Mouse (Mus musculus) forebrain, embryonic 13.5 days (tissue): Measurements from ENCODE around the gene Aspscr1. TPM values are rescaled to one million over a fixed set of nuclear protein-coding genes. Genes with fewer than 3 reads are reported as not detected.

ENCODE experiments used
- ATAC-seq: fragments of 200-750 bp; cut with Nextera tagmentation; 2 replicates; pipeline ENCODE4 v1.8.0; 2017
- H3K27ac ChIP-seq: fragments of 300-500 bp; sonication (generic); 2 replicates; pipeline ENCODE4 v1.5.1; 2015; ENCODE audit warnings: inconsistent platforms, mild to moderate bottlenecking, moderate library complexity
- H3K27me3 ChIP-seq: fragments of 300-500 bp; sonication (generic); 2 replicates; pipeline ENCODE4 v1.6.1; 2015; ENCODE audit warnings: mild to moderate bottlenecking, inconsistent platforms
- H3K36me3 ChIP-seq: fragments of 300-500 bp; sonication (generic); 2 replicates; pipeline ENCODE4 v1.6.1; 2015; ENCODE audit warnings: mild to moderate bottlenecking, inconsistent platforms; ENCODE audit not compliant: poor library complexity, severe bottlenecking
- H3K4me1 ChIP-seq: fragments of 300-500 bp; sonication (generic); 2 replicates; pipeline ENCODE4 v1.6.1; 2015; ENCODE audit warnings: inconsistent platforms
- H3K4me2 ChIP-seq: fragments of 300-500 bp; sonication (generic); 2 replicates; pipeline ENCODE4 v1.6.1; 2015; ENCODE audit warnings: inconsistent platforms, mild to moderate bottlenecking, moderate library complexity
- H3K4me3 ChIP-seq: fragments of 300-500 bp; sonication (generic); 2 replicates; pipeline ENCODE4 v1.5.1; 2015; ENCODE audit warnings: mild to moderate bottlenecking, inconsistent platforms
- H3K9ac ChIP-seq: fragments of 300-500 bp; sonication (generic); 2 replicates; pipeline ENCODE4 v1.6.1; 2015; ENCODE audit warnings: mild to moderate bottlenecking, inconsistent platforms
- H3K9me3 ChIP-seq: fragments of 300-500 bp; sonication (generic); replicated peaks from 2 replicates; pipeline ENCODE4 v1.6.1; 2016; ENCODE audit warnings: inconsistent platforms
- WGBS: fragments of 180-500 bp; shearing (Covaris S2); methylation state at CpG from one replicate; pipeline ENCODE4 v1.1.7; 2015; 5-methylcytosine and 5-hydroxymethylcytosine counted together
- microRNA-seq: library from miRNA; unstranded; fragments of <30 nt; microRNA quantifications from one replicate; pipeline ENCODE4, GENCODE M21; 2016
- polyA plus RNA-seq: library from polyadenylated mRNA; unstranded; fragments of >200 nt; fragmentation: Nextera tagmentation; extraction: Ambion mirVana; gene quantifications from 2 replicates; pipeline ENCODE4 v1.2.1, GENCODE M21; 2015

Aspscr1 gene
- polyA plus RNA-seq, 1 experiment from 2014 or later, result 142 TPM

DNA sequence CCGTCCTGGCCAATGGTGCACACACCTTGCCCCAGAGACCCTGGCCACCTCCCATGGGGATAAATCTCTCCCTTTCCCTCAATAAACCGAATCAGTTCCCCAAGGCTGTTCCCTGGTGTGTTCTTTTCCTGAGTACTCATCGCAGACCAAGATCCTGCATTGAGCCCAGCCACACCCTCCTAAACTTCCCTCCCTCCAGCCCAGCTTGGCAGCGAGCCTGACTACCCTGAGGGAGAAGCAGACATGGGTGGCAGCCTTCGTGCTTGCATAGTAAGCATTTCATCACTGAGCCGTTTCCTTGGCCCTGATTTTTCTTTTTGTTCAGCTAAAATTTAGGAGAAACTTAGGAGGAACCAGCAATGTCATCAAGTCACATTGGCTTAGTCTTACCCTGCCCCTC, 60.7 kb downstream of the Aspscr1 start:
- Histone ChIP-seq H3K27me3 (peaks cover 11% of the 10 kb centered on the region), H3K9me3 (no peaks in the 10 kb centered on the region), H3K4me1 (peaks cover 3% of the 10 kb centered on the region; the same call in 1 of the 2 replicates), H3K9ac (no peak overlapping the region), H3K4me3 (no peak overlapping the region), H3K27ac (no peak overlapping the region), H3K4me2 (no peak overlapping the region), H3K36me3 (no peaks in the 10 kb centered on the region)
- WGBS, result 75% methylated on average over 6 of the region's 6 CpGs
- ATAC-seq, result no peak

DNA sequence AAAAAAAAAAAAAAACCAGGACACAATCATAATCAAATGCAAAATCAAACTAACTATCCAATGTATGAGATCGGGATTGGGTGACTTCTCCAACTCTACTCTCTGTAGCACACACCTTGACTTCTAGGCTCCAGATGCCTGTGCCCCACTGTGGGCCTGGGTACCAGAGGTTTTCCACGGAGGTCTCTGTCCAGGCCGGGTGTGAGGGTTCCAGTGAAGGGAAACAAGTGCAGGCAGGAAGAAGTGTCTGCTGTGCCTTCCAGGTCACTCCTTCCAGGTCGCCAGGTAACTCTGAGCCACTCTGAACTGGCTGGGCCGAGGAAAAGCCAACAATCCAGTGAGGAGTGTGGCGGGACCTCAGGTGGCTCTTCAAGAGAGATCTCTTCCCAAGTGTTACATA, 63.7 kb downstream of the Aspscr1 start:
- no peak for ATAC-seq
- H3K9me3 ChIP-seq, result no peaks in the 10 kb centered on the region
- peaks cover 5% of the 10 kb centered on the region; the same call in 1 of the 2 replicates for H3K27me3 ChIP-seq
- H3K4me1 ChIP-seq, result no peaks in the 10 kb centered on the region
- H3K9ac ChIP-seq, result no peak overlapping the region
- H3K4me2 ChIP-seq, result no peak overlapping the region
- H3K27ac ChIP-seq, result no peak overlapping the region
- no peaks in the 10 kb centered on the region for H3K36me3 ChIP-seq
- no peak overlapping the region for H3K4me3 ChIP-seq
- WGBS, result 74% methylated on average over 6 of the region's 6 CpGs

- no peak overlapping the region for H3K9ac ChIP-seq
- H3K27me3 ChIP-seq, result no peaks in the 10 kb centered on the region
- H3K27ac ChIP-seq, result no peak overlapping the region
- no peaks in the 10 kb centered on the region for H3K4me1 ChIP-seq
- no peaks in the 10 kb centered on the region for H3K36me3 ChIP-seq
- 96% methylated on average over 5 of the region's 5 CpGs for WGBS
- H3K9me3 ChIP-seq, result no peaks in the 10 kb centered on the region
- H3K4me3 ChIP-seq, result no peak overlapping the region
- H3K4me2 ChIP-seq, result no peak overlapping the region
- ATAC-seq, result no peak
Observed at GRCm38 (mm10) chr11:120740981-120741380, 68.2 kb downstream of the Aspscr1 start.

DNA sequence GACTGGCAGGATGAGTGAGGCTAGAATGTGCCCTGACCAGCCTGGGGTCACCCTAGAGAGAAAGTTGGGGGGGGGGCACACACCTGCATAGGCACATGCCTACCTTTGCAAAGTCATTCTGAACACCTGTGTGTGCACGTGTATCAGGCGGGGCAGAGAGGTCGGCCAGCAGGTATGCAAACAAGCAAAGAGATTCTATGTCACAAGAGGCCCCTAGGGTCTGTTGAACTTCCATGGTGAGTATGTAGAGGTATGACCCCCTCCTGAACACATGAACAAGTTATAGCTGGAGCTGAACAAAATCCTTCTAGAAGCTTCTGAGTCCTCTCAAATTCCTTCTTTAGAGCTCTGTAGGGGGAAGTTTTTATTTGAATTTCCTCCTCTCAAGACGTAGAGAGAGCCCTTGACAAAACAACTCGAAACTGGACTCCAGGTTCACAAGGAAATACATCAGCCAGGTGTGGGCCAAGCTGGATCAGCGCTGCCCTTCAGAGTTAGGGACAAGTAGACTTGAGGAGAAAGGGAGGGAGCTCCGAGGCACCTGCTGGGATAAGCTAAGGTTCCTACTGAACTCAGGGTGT, 71.4 kb downstream of the Aspscr1 start:
- Histone ChIP-seq H3K27ac (no peak overlapping the region), H3K27me3 (no peaks in the 10 kb centered on the region), H3K36me3 (no peaks in the 10 kb centered on the region), H3K4me2 (no peak overlapping the region), H3K4me3 (no peak overlapping the region), H3K9me3 (no peaks in the 10 kb centered on the region), H3K9ac (no peak overlapping the region), H3K4me1 (no peaks in the 10 kb centered on the region)
- no peak for ATAC-seq
- 83% methylated on average over 7 of the region's 7 CpGs for WGBS

DNA sequence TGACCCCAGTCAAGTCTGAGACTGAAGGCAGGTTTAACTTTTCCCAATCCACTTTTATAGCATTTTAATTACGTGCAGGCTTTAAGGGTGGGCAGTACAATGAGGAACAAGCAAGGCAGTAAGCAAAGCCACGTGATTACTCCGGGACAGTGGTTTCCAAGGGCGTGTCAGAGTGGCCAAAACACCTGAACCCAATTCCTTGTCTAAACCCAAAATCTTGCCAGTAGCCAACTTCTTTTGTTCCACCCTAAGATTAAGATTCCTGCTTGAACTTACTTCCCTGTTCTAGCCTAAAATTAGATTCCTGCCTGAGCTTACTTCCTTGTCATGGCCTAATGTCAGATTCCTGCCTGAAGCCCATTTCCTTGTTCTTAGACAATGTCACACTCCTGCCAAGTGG, 75.2 kb downstream of the Aspscr1 start:
- Histone ChIP-seq H3K9ac (no peak overlapping the region), H3K4me1 (no peaks in the 10 kb centered on the region), H3K36me3 (no peaks in the 10 kb centered on the region), H3K4me2 (no peak overlapping the region), H3K4me3 (no peak overlapping the region), H3K9me3 (no peaks in the 10 kb centered on the region), H3K27ac (no peak overlapping the region), H3K27me3 (no peaks in the 10 kb centered on the region)
- ATAC-seq, result no peak
- 81% methylated on average over 4 of the region's 4 CpGs for WGBS

DNA sequence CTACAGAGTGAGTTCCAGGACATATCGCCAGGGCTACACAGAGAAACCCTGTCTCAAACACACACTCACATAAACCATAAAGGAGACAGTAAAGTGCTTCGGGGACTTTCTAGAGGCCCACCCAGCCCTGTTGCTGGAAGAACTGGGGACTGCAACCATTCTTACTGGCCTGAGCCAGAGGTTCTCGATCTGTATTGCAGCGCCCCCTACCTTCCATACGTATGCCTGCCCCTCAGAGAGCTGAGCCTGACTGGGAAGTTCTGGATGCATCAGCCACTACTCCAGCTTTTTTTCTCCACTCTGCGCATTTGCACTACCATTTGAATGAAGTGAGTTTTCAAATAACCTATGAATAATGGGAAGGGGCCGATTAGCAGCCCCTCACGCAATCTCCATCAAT, 76.7 kb downstream of the Aspscr1 start:
- no peaks in the 10 kb centered on the region for H3K9me3 ChIP-seq
- no peak overlapping the region for H3K4me2 ChIP-seq
- no peak for ATAC-seq
- WGBS, result 60% methylated on average over 8 of the region's 8 CpGs
- no peaks in the 10 kb centered on the region for H3K4me1 ChIP-seq
- no peak overlapping the region for H3K9ac ChIP-seq
- no peaks in the 10 kb centered on the region for H3K27me3 ChIP-seq
- no peaks in the 10 kb centered on the region for H3K36me3 ChIP-seq
- no peak overlapping the region for H3K27ac ChIP-seq
- no peak overlapping the region for H3K4me3 ChIP-seq

DNA sequence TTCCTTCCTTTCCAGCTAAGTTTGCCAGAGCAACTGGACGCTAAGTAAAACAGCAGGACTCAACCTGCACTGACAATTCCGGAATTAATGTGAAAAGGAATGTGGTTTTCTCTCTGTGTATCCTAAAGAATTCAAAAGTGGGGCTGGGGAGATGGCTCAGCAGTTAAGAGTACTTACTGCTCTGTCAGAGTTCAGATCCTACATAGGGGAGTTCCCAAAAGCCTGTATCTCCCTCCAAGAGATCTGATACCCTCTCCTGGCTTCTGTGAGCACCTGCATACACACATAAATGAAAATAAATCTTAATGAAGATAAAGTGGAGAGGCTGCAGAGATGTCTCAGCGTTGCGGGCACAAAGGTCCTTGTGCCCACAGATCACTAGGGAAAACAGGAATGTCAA, 78.8 kb downstream of the Aspscr1 start:
- no peaks in the 10 kb centered on the region for H3K9me3 ChIP-seq

More for the DNA sequence above, 78.8 kb downstream of the Aspscr1 start:
- ATAC-seq, result no peak
- Histone ChIP-seq H3K4me3 (no peak overlapping the region), H3K4me1 (no peaks in the 10 kb centered on the region), H3K4me2 (no peak overlapping the region), H3K27ac (no peak overlapping the region), H3K27me3 (no peaks in the 10 kb centered on the region), H3K36me3 (no peaks in the 10 kb centered on the region), H3K9ac (no peak overlapping the region)
- 73% methylated on average over 4 of the region's 4 CpGs for WGBS

Small RNA genes lying within 50 kb of the gene (microRNA-seq; reads per million reads assigned to microRNA genes)
- gene Mir6936, result 1.1 reads per million

Other genes with a start within 250 kb of the Aspscr1 start
- 33.6 and 33.9 TPM in 2 replicates for gene Nploc4, start 235.3 kb upstream of the Aspscr1 start, polyA plus RNA-seq
- gene Tspan10, start 230.3 kb upstream of the Aspscr1 start, polyA plus RNA-seq, result not detected in 2 replicates
- gene Pde6g, start 219.5 kb upstream of the Aspscr1 start, polyA plus RNA-seq, result 0.19 and 0.20 TPM in 2 replicates
- gene Oxld1, start 214.9 kb upstream of the Aspscr1 start, polyA plus RNA-seq, result 9.2 and 10.7 TPM in 2 replicates
- gene Ccdc137, start 214.9 kb upstream of the Aspscr1 start, polyA plus RNA-seq, result 30.9 and 31.3 TPM in 2 replicates
- gene Arl16, start 205.4 kb upstream of the Aspscr1 start, polyA plus RNA-seq, result 49.8 and 56.5 TPM in 2 replicates
- 127 TPM in 2 replicates for gene Mrpl12, start 188.4 kb upstream of the Aspscr1 start, polyA plus RNA-seq
- gene Slc25a10, start 181.1 kb upstream of the Aspscr1 start, polyA plus RNA-seq, result 31.1 and 41.9 TPM in 2 replicates
- gene Gcgr, start 142.3 kb upstream of the Aspscr1 start, polyA plus RNA-seq, result 0.08 and 0.21 TPM in 2 replicates
- gene Mcrip1, start 123.2 kb upstream of the Aspscr1 start, polyA plus RNA-seq, result 228 and 240 TPM in 2 replicates
- gene Ppp1r27, start 121.8 kb upstream of the Aspscr1 start, polyA plus RNA-seq, result not detected in 2 replicates
- 253 and 286 TPM in 2 replicates for gene P4hb, start 99.7 kb upstream of the Aspscr1 start, polyA plus RNA-seq
- gene Arhgdia, start 91.3 kb upstream of the Aspscr1 start, polyA plus RNA-seq, result 462 and 508 TPM in 2 replicates
- 420 and 488 TPM in 2 replicates for gene Alyref, start 74.6 kb upstream of the Aspscr1 start, polyA plus RNA-seq
- 204 and 211 TPM in 2 replicates for gene Anapc11, start 74.6 kb upstream of the Aspscr1 start, polyA plus RNA-seq
- 0.50 TPM in 1 of 2 replicates, not detected in the other for gene Npb, start 64.5 kb upstream of the Aspscr1 start, polyA plus RNA-seq
- 140 and 159 TPM in 2 replicates for gene Pcyt2, start 55.0 kb upstream of the Aspscr1 start, polyA plus RNA-seq
- gene Sirt7, start 47.7 kb upstream of the Aspscr1 start, polyA plus RNA-seq, result 42.7 and 43.1 TPM in 2 replicates
- 19.8 and 24.1 TPM in 2 replicates for gene Mafg, start 39.4 kb upstream of the Aspscr1 start, polyA plus RNA-seq
- 23.9 and 25.5 TPM in 2 replicates for gene Pycr1, start 29.2 kb upstream of the Aspscr1 start, polyA plus RNA-seq
- gene Myadml2, start 24.8 kb upstream of the Aspscr1 start, polyA plus RNA-seq, result 0.25 and 0.81 TPM in 2 replicates
- 0.15 and 0.29 TPM in 2 replicates for gene Notum, start 11.8 kb upstream of the Aspscr1 start, polyA plus RNA-seq
- gene Cenpx, start 40.8 kb downstream of the Aspscr1 start, polyA plus RNA-seq, result 127 TPM in 2 replicates
- gene Lrrc45, start 41.0 kb downstream of the Aspscr1 start, polyA plus RNA-seq, result 64.5 and 72.9 TPM in 2 replicates
- gene Rac3, start 48.5 kb downstream of the Aspscr1 start, polyA plus RNA-seq, result 83.0 and 105 TPM in 2 replicates
- gene Dcxr, start 54.3 kb downstream of the Aspscr1 start, polyA plus RNA-seq, result 7.8 and 9.5 TPM in 2 replicates
- gene Cbr2, start 59.1 kb downstream of the Aspscr1 start, polyA plus RNA-seq, result 0.26 TPM in 1 of 2 replicates, not detected in the other
- 2.7 and 4.0 TPM in 2 replicates for gene Hmga1b, start 89.8 kb downstream of the Aspscr1 start, polyA plus RNA-seq
- gene Rfng, start 111.2 kb downstream of the Aspscr1 start, polyA plus RNA-seq, result 58.4 and 63.1 TPM in 2 replicates
- 261 and 280 TPM in 2 replicates for gene Gps1, start 111.3 kb downstream of the Aspscr1 start, polyA plus RNA-seq
- gene Dus1l, start 123.4 kb downstream of the Aspscr1 start, polyA plus RNA-seq, result 58.6 and 67.7 TPM in 2 replicates
- 61.4 and 79.4 TPM in 2 replicates for gene Fasn, start 151.6 kb downstream of the Aspscr1 start, polyA plus RNA-seq